Mouse (Mus musculus) C2C12 (cell line): ENCODE measurements around the gene Pdk2.

Experiments used
- CTCF ChIP-seq: IDR thresholded peaks from one replicate; pipeline ENCODE4 v1.5.1; 2011; ENCODE audit not compliant: control insufficient read depth, insufficient read depth, insufficient read length
- FOSL1 ChIP-seq: IDR thresholded peaks from one replicate; pipeline ENCODE4 v1.8.0; 2011; ENCODE audit warnings: mild to moderate bottlenecking, low read length; ENCODE audit not compliant: poor library complexity, insufficient read depth, severe bottlenecking
- MYOD1 ChIP-seq: IDR thresholded peaks from one replicate; pipeline ENCODE4 v1.6.1; 2011; ENCODE audit warnings: low read depth; ENCODE audit not compliant: control insufficient read depth, insufficient read length
- USF1 ChIP-seq: IDR thresholded peaks from one replicate; pipeline ENCODE4 v1.6.1; 2011; ENCODE audit warnings: low read depth, mild to moderate bottlenecking, control low read depth, moderate library complexity

GRCm38 (mm10) chr11:95079256-95079875 is 38.2 kb upstream of the Pdk2 start:
- TF ChIP-seq FOSL1, result no peak
- no peak for TF ChIP-seq CTCF
- peak; percentile 32 for TF ChIP-seq USF1
- peak; percentile 32 for TF ChIP-seq MYOD1
